Mouse (Mus musculus): Measurements from ENCODE around the gene Slc25a25. TPM values are rescaled to one million over a fixed set of nuclear protein-coding genes. Genes with fewer than 3 reads are reported as not detected.

Gene Slc25a25
- polyA plus RNA-seq, 1 experiment from 2014 or later, result 7.9 TPM

DNA sequence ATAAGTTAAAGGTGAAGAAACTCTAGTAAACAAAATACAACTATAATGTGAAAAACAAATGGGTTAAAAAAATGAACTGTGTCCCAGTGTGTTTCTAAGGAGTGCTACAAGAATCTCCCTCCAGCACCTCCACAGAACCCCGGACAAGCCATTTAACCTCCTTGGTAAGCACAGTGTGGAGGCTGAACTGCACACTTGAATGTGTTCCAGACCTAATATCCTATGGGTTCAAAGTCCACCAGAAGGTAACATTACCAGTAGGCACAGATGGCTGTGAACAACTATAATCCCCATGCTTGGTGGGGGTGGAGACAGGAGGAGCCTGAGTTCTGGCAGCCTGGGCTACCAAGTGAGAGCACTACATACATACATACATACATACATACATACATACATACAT lies 10.6 kb downstream of the Slc25a25 start:
- no peak overlapping the region for H3K9ac ChIP-seq (ENCODE audit: low read depth, low read length)
- no peak overlapping the region for H3K27ac ChIP-seq (ENCODE audit: low read depth, low read length)
- no peaks in the 10 kb centered on the region for H3K27me3 ChIP-seq (ENCODE audit: control insufficient read depth, insufficient read depth, low read length)
- H3K4me3 ChIP-seq (ENCODE audit: low read depth, low read length), result no peak overlapping the region
- peaks cover 17% of the 10 kb centered on the region for H3K4me1 ChIP-seq (ENCODE audit: control insufficient read depth, insufficient read depth, low read length)
- H3K4me2 ChIP-seq, result no peak overlapping the region
- ATAC-seq (replicated peaks; ENCODE audit: insufficient number of reproducible peaks, low FRiP score, low TSS enrichment), result no peak
- H3K9me3 ChIP-seq (replicated peaks; ENCODE audit: control insufficient read depth, low read length), result no peaks in the 10 kb centered on the region
- WGBS (ENCODE audit: insufficient replicate concordance), result 81% methylated on average over 1 of the region's 1 CpGs
- no peaks in the 10 kb centered on the region for H3K36me3 ChIP-seq (ENCODE audit: control insufficient read depth, insufficient read depth, low read length)

DNA sequence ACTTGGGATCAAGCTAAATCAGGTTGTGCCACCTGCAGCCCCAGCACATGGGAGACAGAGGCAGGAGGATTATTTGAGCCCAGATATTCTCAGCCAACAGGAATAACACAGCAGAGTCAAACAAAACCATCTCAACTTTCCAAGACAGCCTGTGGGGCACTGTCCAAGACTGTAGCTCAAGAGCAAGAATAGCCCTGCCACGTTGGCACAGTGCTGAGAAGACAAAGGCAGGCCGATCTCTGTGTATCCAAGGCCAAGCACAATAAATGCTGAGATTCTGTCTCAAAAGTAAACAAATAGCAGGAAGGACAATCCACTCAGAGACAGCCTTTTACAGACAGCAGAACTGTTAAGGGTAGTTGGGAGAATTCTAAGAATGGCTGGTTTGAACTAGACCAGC lies 11.1 kb downstream of the Slc25a25 start:
- no peaks in the 10 kb centered on the region for H3K27me3 ChIP-seq (ENCODE audit: control insufficient read depth, insufficient read depth, low read length)
- no peaks in the 10 kb centered on the region for H3K36me3 ChIP-seq (ENCODE audit: control insufficient read depth, insufficient read depth, low read length)
- no peak overlapping the region for H3K4me3 ChIP-seq (ENCODE audit: low read depth, low read length)
- no peak overlapping the region for H3K27ac ChIP-seq (ENCODE audit: low read depth, low read length)
- no peak overlapping the region for H3K4me2 ChIP-seq
- peaks cover 17% of the 10 kb centered on the region for H3K4me1 ChIP-seq (ENCODE audit: control insufficient read depth, insufficient read depth, low read length)
- H3K9me3 ChIP-seq (replicated peaks; ENCODE audit: control insufficient read depth, low read length), result no peaks in the 10 kb centered on the region
- H3K9ac ChIP-seq (ENCODE audit: low read depth, low read length), result no peak overlapping the region
- WGBS (ENCODE audit: insufficient replicate concordance), result 52% methylated on average over 2 of the region's 2 CpGs
- no peak for ATAC-seq (replicated peaks; ENCODE audit: insufficient number of reproducible peaks, low FRiP score, low TSS enrichment)

DNA sequence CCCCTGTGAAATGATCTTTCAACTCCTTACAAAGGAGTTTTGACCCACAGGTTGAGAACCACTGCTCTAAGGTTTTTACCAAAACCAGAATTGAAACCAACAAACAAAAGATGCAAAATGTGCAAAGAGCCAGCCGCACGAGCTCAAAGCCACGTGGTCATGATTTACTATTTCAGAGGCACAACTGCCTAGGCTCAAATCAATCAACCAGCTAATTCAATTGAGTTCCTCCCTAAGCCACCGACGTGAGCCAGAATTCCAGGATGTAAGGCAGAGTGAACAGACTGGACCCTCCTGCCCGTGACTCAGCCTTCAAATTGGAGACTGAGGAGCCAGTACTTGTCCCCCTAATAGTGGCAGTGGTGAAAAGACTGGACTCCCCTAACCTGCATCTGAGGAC lies 12.1 kb downstream of the Slc25a25 start:
- H3K36me3 ChIP-seq (ENCODE audit: control insufficient read depth, insufficient read depth, low read length), result no peaks in the 10 kb centered on the region
- H3K9ac ChIP-seq (ENCODE audit: low read depth, low read length), result no peak overlapping the region
- 71% methylated on average over 6 of the region's 6 CpGs for WGBS (ENCODE audit: insufficient replicate concordance)
- no peak for ATAC-seq (replicated peaks; ENCODE audit: insufficient number of reproducible peaks, low FRiP score, low TSS enrichment)
- no peaks in the 10 kb centered on the region for H3K27me3 ChIP-seq (ENCODE audit: control insufficient read depth, insufficient read depth, low read length)
- H3K4me2 ChIP-seq, result no peak overlapping the region
- no peak overlapping the region for H3K27ac ChIP-seq (ENCODE audit: low read depth, low read length)
- H3K4me3 ChIP-seq (ENCODE audit: low read depth, low read length), result no peak overlapping the region
- peaks cover 17% of the 10 kb centered on the region for H3K4me1 ChIP-seq (ENCODE audit: control insufficient read depth, insufficient read depth, low read length)
- no peaks in the 10 kb centered on the region for H3K9me3 ChIP-seq (replicated peaks; ENCODE audit: control insufficient read depth, low read length)

DNA sequence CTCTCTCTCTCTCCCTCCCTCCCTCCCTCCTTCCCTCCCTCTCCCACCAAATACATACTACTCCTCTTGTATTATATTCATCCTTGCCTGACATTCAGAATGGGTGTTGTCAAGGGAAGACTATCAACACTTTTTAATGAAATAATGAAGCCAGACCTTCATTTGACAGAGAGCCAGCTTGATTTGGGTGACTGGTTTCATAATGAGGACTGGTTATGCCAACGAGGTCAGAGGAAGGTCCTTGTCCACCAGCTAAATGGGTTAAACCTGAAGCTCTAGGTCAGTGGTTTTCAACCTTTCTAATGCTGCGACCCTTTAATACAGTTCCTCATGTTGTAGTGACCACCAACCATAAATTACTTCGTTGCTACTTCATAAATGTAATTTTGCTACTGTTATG lies 12.5 kb downstream of the Slc25a25 start:
- ATAC-seq (replicated peaks; ENCODE audit: insufficient number of reproducible peaks, low FRiP score, low TSS enrichment), result no peak
- WGBS (ENCODE audit: insufficient replicate concordance), result 83% methylated on average over 3 of the region's 3 CpGs
- H3K27me3 ChIP-seq (ENCODE audit: control insufficient read depth, insufficient read depth, low read length), result no peaks in the 10 kb centered on the region

DNA sequence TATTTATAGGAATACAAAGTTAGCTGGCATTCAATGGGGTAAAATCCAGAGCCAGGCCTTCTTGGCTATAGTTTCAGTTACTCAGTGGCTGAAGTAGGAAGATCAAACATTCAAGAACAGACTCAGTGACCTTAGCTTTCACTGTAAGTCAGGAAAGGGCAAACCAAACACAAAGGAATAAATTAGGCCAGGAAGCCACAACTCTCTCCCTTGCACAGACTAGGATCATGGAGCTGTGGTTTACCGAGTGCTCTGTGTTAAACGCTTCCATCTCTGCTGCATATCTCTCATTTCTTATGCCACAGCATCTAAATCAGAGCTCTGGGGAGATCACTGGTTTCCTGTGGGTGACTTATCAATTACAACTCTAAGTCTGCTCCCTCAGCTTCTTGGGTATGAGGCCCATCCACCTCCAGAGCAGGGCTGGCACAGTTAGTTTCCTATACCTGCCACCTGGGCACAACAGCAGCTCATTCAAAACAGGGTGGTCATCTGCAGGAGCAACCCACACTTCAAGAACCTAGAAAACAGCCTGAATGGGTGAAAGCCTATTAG lies 13.6 kb downstream of the Slc25a25 start:
- H3K9ac ChIP-seq (ENCODE audit: low read depth, low read length), result peak overlapping the region; percentile 40
- 73% methylated on average over 2 of the region's 2 CpGs for WGBS (ENCODE audit: insufficient replicate concordance)
- ATAC-seq (replicated peaks; ENCODE audit: insufficient number of reproducible peaks, low FRiP score, low TSS enrichment), result no peak
- no peaks in the 10 kb centered on the region for H3K36me3 ChIP-seq (ENCODE audit: control insufficient read depth, insufficient read depth, low read length)
- no peaks in the 10 kb centered on the region for H3K9me3 ChIP-seq (replicated peaks; ENCODE audit: control insufficient read depth, low read length)
- peaks cover 17% of the 10 kb centered on the region for H3K4me1 ChIP-seq (ENCODE audit: control insufficient read depth, insufficient read depth, low read length)
- peak overlapping the region; percentile 73 for H3K27ac ChIP-seq (ENCODE audit: low read depth, low read length)
- H3K4me3 ChIP-seq (ENCODE audit: low read depth, low read length), result no peak overlapping the region
- no peak overlapping the region for H3K4me2 ChIP-seq
- H3K27me3 ChIP-seq (ENCODE audit: control insufficient read depth, insufficient read depth, low read length), result no peaks in the 10 kb centered on the region

More for the DNA sequence above, 12.5 kb downstream of the Slc25a25 start:
- Histone ChIP-seq H3K36me3 (ENCODE audit: control insufficient read depth, insufficient read depth, low read length) (no peaks in the 10 kb centered on the region), H3K4me3 (ENCODE audit: low read depth, low read length) (no peak overlapping the region), H3K9me3 (replicated peaks; ENCODE audit: control insufficient read depth, low read length) (no peaks in the 10 kb centered on the region), H3K9ac (ENCODE audit: low read depth, low read length) (no peak overlapping the region), H3K4me2 (no peak overlapping the region), H3K27ac (ENCODE audit: low read depth, low read length) (no peak overlapping the region), H3K4me1 (ENCODE audit: control insufficient read depth, insufficient read depth, low read length) (peaks cover 17% of the 10 kb centered on the region)

DNA sequence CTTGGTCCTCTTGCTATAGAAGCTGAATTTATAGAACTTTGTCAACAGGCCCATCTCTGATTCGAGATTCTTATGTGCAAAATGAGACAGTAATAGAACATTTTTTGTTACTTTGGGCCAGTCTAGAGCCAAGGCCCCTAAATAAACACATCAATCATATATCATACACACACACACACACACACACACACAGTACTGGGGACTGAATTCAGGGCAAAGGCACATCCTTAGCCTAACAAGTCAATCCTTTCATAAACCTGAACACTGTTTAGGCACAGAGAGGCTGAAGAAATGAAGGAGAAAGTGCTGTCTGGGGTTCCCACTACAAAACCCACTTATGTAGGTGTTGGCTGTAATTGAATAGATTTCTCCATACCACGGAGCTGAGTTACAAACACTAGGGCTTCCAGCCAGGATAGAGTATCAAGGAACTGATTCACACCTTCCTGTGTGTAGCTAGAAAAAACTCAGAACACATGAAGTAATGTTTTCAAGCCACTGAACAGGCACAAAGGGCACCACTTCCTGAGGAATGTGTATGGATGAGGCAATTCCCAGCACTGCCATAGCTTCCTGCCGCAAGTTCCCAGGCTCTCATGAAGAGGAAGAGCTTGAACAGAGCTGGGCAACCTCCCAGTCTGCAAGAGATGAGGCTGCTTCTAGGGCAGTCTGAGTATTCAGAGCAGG lies 14.4 kb downstream of the Slc25a25 start:
- whole genome bisulfite sequencing (ENCODE audit: insufficient replicate concordance), result 54% methylated on average over 3 of the region's 3 CpGs
- Histone ChIP-seq H3K9ac (ENCODE audit: low read depth, low read length) (peak overlapping the region; percentile 23; the same call in 1 of the 2 replicates), H3K4me2 (no peak overlapping the region), H3K4me1 (ENCODE audit: control insufficient read depth, insufficient read depth, low read length) (peaks cover 16% of the 10 kb centered on the region), H3K27ac (ENCODE audit: low read depth, low read length) (peak overlapping the region; percentile 73), H3K4me3 (ENCODE audit: low read depth, low read length) (no peak overlapping the region), H3K36me3 (ENCODE audit: control insufficient read depth, insufficient read depth, low read length) (no peaks in the 10 kb centered on the region), H3K9me3 (replicated peaks; ENCODE audit: control insufficient read depth, low read length) (no peaks in the 10 kb centered on the region), H3K27me3 (ENCODE audit: control insufficient read depth, insufficient read depth, low read length) (no peaks in the 10 kb centered on the region)
- 0 out of 2 replicates have a peak, but pooled peaks have one; percentile 39 for ATAC-seq (replicated peaks; ENCODE audit: insufficient number of reproducible peaks, low FRiP score, low TSS enrichment)

GRCm38 (mm10) chr2:32430701-32431676 lies 20.3 kb downstream of the Slc25a25 start:
- WGBS (ENCODE audit: insufficient replicate concordance), result 10% methylated on average over 18 of the region's 18 CpGs
- ATAC-seq (replicated peaks; ENCODE audit: insufficient number of reproducible peaks, low FRiP score, low TSS enrichment), result peak; percentile 83
- peak overlapping the region; percentile 68 for H3K4me2 ChIP-seq
- H3K36me3 ChIP-seq (ENCODE audit: control insufficient read depth, insufficient read depth, low read length), result no peaks in the 10 kb centered on the region
- H3K4me1 ChIP-seq (ENCODE audit: control insufficient read depth, insufficient read depth, low read length), result peaks cover 26% of the 10 kb centered on the region
- H3K27me3 ChIP-seq (ENCODE audit: control insufficient read depth, insufficient read depth, low read length), result no peaks in the 10 kb centered on the region
- H3K4me3 ChIP-seq (ENCODE audit: low read depth, low read length), result peak overlapping the region; percentile 39
- H3K9ac ChIP-seq (ENCODE audit: low read depth, low read length), result peak overlapping the region; percentile 69
- H3K27ac ChIP-seq (ENCODE audit: low read depth, low read length), result peak overlapping the region; percentile 50
- H3K9me3 ChIP-seq (replicated peaks; ENCODE audit: control insufficient read depth, low read length), result no peaks in the 10 kb centered on the region

GRCm38 (mm10) chr2:32429215-32429891 lies 21.9 kb downstream of the Slc25a25 start:
- WGBS (ENCODE audit: insufficient replicate concordance), result 71% methylated on average over 4 of the region's 4 CpGs
- Histone ChIP-seq H3K27ac (ENCODE audit: low read depth, low read length) (peak overlapping the region; percentile 22; the same call in 1 of the 2 replicates), H3K9me3 (replicated peaks; ENCODE audit: control insufficient read depth, low read length) (no peaks in the 10 kb centered on the region), H3K4me1 (ENCODE audit: control insufficient read depth, insufficient read depth, low read length) (peaks cover 33% of the 10 kb centered on the region), H3K36me3 (ENCODE audit: control insufficient read depth, insufficient read depth, low read length) (no peaks in the 10 kb centered on the region), H3K4me2 (no peak overlapping the region), H3K27me3 (ENCODE audit: control insufficient read depth, insufficient read depth, low read length) (no peaks in the 10 kb centered on the region), H3K4me3 (ENCODE audit: low read depth, low read length) (no peak overlapping the region), H3K9ac (ENCODE audit: low read depth, low read length) (no peak overlapping the region)
- no peak for ATAC-seq (replicated peaks; ENCODE audit: insufficient number of reproducible peaks, low FRiP score, low TSS enrichment)
